Mouse (Mus musculus): Measurements from ENCODE around the gene Atp8a2. TPM values are rescaled to one million over a fixed set of nuclear protein-coding genes. Genes with fewer than 3 reads are reported as not detected.

Atp8a2 gene
- total and polyA plus RNA-seq, 2 experiments from 2014 or later = 5.2 to 115 TPM

- no peak overlapping the region for H3K9ac ChIP-seq (replicated peaks; ENCODE audit: low read depth, low read length)
- H3K36me3 ChIP-seq (replicated peaks; ENCODE audit: control insufficient read depth, insufficient read depth, low read length) = no peaks in the 10 kb centered on the region
- H3K27ac ChIP-seq (ENCODE audit: low read depth) = no peak overlapping the region
- WGBS = 78% methylated on average over 5 of the region's 5 CpGs
- no peak overlapping the region for H3K4me3 ChIP-seq (ENCODE audit: low read depth, low read length)
- no peak for TF ChIP-seq EP300 (IDR thresholded peaks at IDR 0.05; ENCODE audit: low read depth)
- TF ChIP-seq CTCF (IDR thresholded peaks at IDR 0.05; ENCODE audit: low read depth) = no peak
- H3K4me2 ChIP-seq (ENCODE audit: low read depth, low read length) = no peak overlapping the region
- ATAC-seq (ENCODE audit: insufficient read depth, low read depth) (no peak), DNase-seq (ENCODE audit: low spot score) (no peak)
- no peaks in the 10 kb centered on the region for H3K27me3 ChIP-seq (ENCODE audit: control insufficient read depth, insufficient read depth, low read length)
- no peaks in the 10 kb centered on the region for H3K4me1 ChIP-seq (ENCODE audit: control insufficient read depth, insufficient read depth)
- H3K9me3 ChIP-seq (replicated peaks; ENCODE audit: control insufficient read depth, low read length) = no peaks in the 10 kb centered on the region
These were observed 455.2 kb downstream of the Atp8a2 start for GRCm38 (mm10) chr14:59741752-59742151.

GRCm38 (mm10) chr14:59739446-59739845 lies 457.5 kb downstream of the Atp8a2 start:
- DNase-seq (ENCODE audit: low spot score) (no peak), ATAC-seq (ENCODE audit: insufficient read depth, low read depth) (no peak)
- Histone ChIP-seq H3K36me3 (replicated peaks; ENCODE audit: control insufficient read depth, insufficient read depth, low read length) (no peaks in the 10 kb centered on the region), H3K27me3 (ENCODE audit: control insufficient read depth, insufficient read depth, low read length) (no peaks in the 10 kb centered on the region), H3K4me2 (ENCODE audit: low read depth, low read length) (no peak overlapping the region), H3K27ac (ENCODE audit: low read depth) (no peak overlapping the region), H3K9me3 (replicated peaks; ENCODE audit: control insufficient read depth, low read length) (no peaks in the 10 kb centered on the region), H3K4me3 (ENCODE audit: low read depth, low read length) (no peak overlapping the region), H3K4me1 (ENCODE audit: control insufficient read depth, insufficient read depth) (no peaks in the 10 kb centered on the region), H3K9ac (replicated peaks; ENCODE audit: low read depth, low read length) (no peak overlapping the region)
- WGBS = 38% methylated on average over 6 of the region's 6 CpGs
- no peak for TF ChIP-seq CTCF (IDR thresholded peaks at IDR 0.05; ENCODE audit: low read depth)
- TF ChIP-seq EP300 (IDR thresholded peaks at IDR 0.05; ENCODE audit: low read depth) = no peak

- Histone ChIP-seq H3K27ac (ENCODE audit: low read depth) (no peak overlapping the region), H3K9me3 (replicated peaks; ENCODE audit: control insufficient read depth, low read length) (no peaks in the 10 kb centered on the region), H3K36me3 (replicated peaks; ENCODE audit: control insufficient read depth, insufficient read depth, low read length) (no peaks in the 10 kb centered on the region), H3K4me3 (ENCODE audit: low read depth, low read length) (no peak overlapping the region), H3K4me2 (ENCODE audit: low read depth, low read length) (no peak overlapping the region), H3K4me1 (ENCODE audit: control insufficient read depth, insufficient read depth) (no peaks in the 10 kb centered on the region), H3K9ac (replicated peaks; ENCODE audit: low read depth, low read length) (no peak overlapping the region), H3K27me3 (ENCODE audit: control insufficient read depth, insufficient read depth, low read length) (no peaks in the 10 kb centered on the region)
- 82% methylated on average over 8 of the region's 8 CpGs for WGBS
- DNase-seq (ENCODE audit: low spot score) = no peak
- TF ChIP-seq EP300 (IDR thresholded peaks at IDR 0.05; ENCODE audit: low read depth) = no peak
- no peak for ATAC-seq (ENCODE audit: insufficient read depth, low read depth)
These were observed 459.2 kb downstream of the Atp8a2 start for GRCm38 (mm10) chr14:59737734-59738294.

- H3K9ac ChIP-seq (replicated peaks; ENCODE audit: low read depth, low read length) = no peak overlapping the region
- ATAC-seq (ENCODE audit: insufficient read depth, low read depth) (no peak), DNase-seq (ENCODE audit: low spot score) (no peak)
- H3K36me3 ChIP-seq (replicated peaks; ENCODE audit: control insufficient read depth, insufficient read depth, low read length) = no peaks in the 10 kb centered on the region
- H3K4me2 ChIP-seq (ENCODE audit: low read depth, low read length) = no peak overlapping the region
- 74% methylated on average over 9 of the region's 9 CpGs for WGBS
- no peak for TF ChIP-seq CTCF (IDR thresholded peaks at IDR 0.05; ENCODE audit: low read depth)
- TF ChIP-seq EP300 (IDR thresholded peaks at IDR 0.05; ENCODE audit: low read depth) = no peak
- no peak overlapping the region for H3K4me3 ChIP-seq (ENCODE audit: low read depth, low read length)
- H3K27ac ChIP-seq (ENCODE audit: low read depth) = no peak overlapping the region
- no peaks in the 10 kb centered on the region for H3K27me3 ChIP-seq (ENCODE audit: control insufficient read depth, insufficient read depth, low read length)
- H3K4me1 ChIP-seq (ENCODE audit: control insufficient read depth, insufficient read depth) = no peaks in the 10 kb centered on the region
- H3K9me3 ChIP-seq (replicated peaks; ENCODE audit: control insufficient read depth, low read length) = no peaks in the 10 kb centered on the region
These were observed 459.9 kb downstream of the Atp8a2 start for GRCm38 (mm10) chr14:59736861-59737700.

- no peak overlapping the region for H3K27ac ChIP-seq (ENCODE audit: low read depth)
- no peaks in the 10 kb centered on the region for H3K36me3 ChIP-seq (replicated peaks; ENCODE audit: control insufficient read depth, insufficient read depth, low read length)
- H3K4me3 ChIP-seq (ENCODE audit: low read depth, low read length) = no peak overlapping the region
- no peaks in the 10 kb centered on the region for H3K9me3 ChIP-seq (replicated peaks; ENCODE audit: control insufficient read depth, low read length)
- DNase-seq (ENCODE audit: low spot score) (no peak), ATAC-seq (ENCODE audit: insufficient read depth, low read depth) (no peak)
- no peak overlapping the region for H3K4me2 ChIP-seq (ENCODE audit: low read depth, low read length)
- WGBS = 57% methylated on average over 3 of the region's 3 CpGs
- TF ChIP-seq CTCF (IDR thresholded peaks at IDR 0.05; ENCODE audit: low read depth) (no peak), EP300 (IDR thresholded peaks at IDR 0.05; ENCODE audit: low read depth) (no peak)
- no peaks in the 10 kb centered on the region for H3K27me3 ChIP-seq (ENCODE audit: control insufficient read depth, insufficient read depth, low read length)
- H3K4me1 ChIP-seq (ENCODE audit: control insufficient read depth, insufficient read depth) = no peaks in the 10 kb centered on the region
- no peak overlapping the region for H3K9ac ChIP-seq (replicated peaks; ENCODE audit: low read depth, low read length)
These were observed 467.0 kb downstream of the Atp8a2 start for GRCm38 (mm10) chr14:59730043-59730390.

Measured in heart, postnatal 0 days (tissue).